Mouse (Mus musculus) embryo, embryonic 10 days (tissue): Measurements from ENCODE around the gene Lipe.
"Not testable (repeated sequence)": the region's sequence is repeated elsewhere in the genome, so short reads cannot be mapped to it uniquely, and the experiment has no call there.

Source experiments
- DNase-seq: peaks from one replicate; pipeline ENCODE4 v3.0.0-alpha.2; 2015; ENCODE audit warnings: low spot score

Lipe gene

GRCm38 (mm10) chr7:25398610-25399009 lies at the start of gene Lipe:
Gene Lipe, minus strand, starts transcription at chr7:25398710.
- DNase-seq: no peak

GRCm38 (mm10) chr7:25440816-25441153 lies 42.3 kb upstream of the Lipe start:
- no peak for DNase-seq

- no peak for DNase-seq
Measured at GRCm38 (mm10) chr7:25439978-25440815, 41.7 kb upstream of the Lipe start.

- no peak for DNase-seq
Measured at GRCm38 (mm10) chr7:25439124-25439822, 40.8 kb upstream of the Lipe start.

- DNase-seq: no peak
Measured at GRCm38 (mm10) chr7:25436704-25437103, 38.2 kb upstream of the Lipe start.

GRCm38 (mm10) chr7:25436226-25436625 lies 37.7 kb upstream of the Lipe start:
- DNase-seq: no peak

GRCm38 (mm10) chr7:25435546-25435851 lies 37.0 kb upstream of the Lipe start:
- DNase-seq: no peak

GRCm38 (mm10) chr7:25434654-25435545 lies 36.4 kb upstream of the Lipe start:
- DNase-seq: no peak

- no peak for DNase-seq
Measured at GRCm38 (mm10) chr7:25433781-25434560, 35.5 kb upstream of the Lipe start.

- peak; percentile 37 for DNase-seq
Measured at GRCm38 (mm10) chr7:25433007-25433541, 34.6 kb upstream of the Lipe start.

- no peak for DNase-seq
Measured at GRCm38 (mm10) chr7:25432381-25432780, 33.9 kb upstream of the Lipe start.

GRCm38 (mm10) chr7:25429886-25430784 lies 31.6 kb upstream of the Lipe start:
- DNase-seq: no peak

- no peak for DNase-seq
Measured at GRCm38 (mm10) chr7:25428321-25428720, 29.8 kb upstream of the Lipe start.

GRCm38 (mm10) chr7:25427144-25427543 lies 28.6 kb upstream of the Lipe start:
- DNase-seq: no peak

- not testable (repeated sequence) for DNase-seq
Measured at GRCm38 (mm10) chr7:25426380-25426779, 27.9 kb upstream of the Lipe start.

- peak; percentile 95 for DNase-seq
Measured at GRCm38 (mm10) chr7:25424429-25424828, 25.9 kb upstream of the Lipe start.

GRCm38 (mm10) chr7:25422286-25422841 lies 23.9 kb upstream of the Lipe start:
- no peak for DNase-seq

GRCm38 (mm10) chr7:25419943-25420342 lies 21.4 kb upstream of the Lipe start:
- DNase-seq: no peak

- no peak for DNase-seq
Measured at GRCm38 (mm10) chr7:25419536-25419935, 21.0 kb upstream of the Lipe start.

GRCm38 (mm10) chr7:25417597-25417996 lies 19.1 kb upstream of the Lipe start:
- DNase-seq: peak; percentile 53
